Mouse (Mus musculus) ES-Bruce4 (cell line): ENCODE measurements around the gene Zfp981. TPM values are rescaled to one million over a fixed set of nuclear protein-coding genes. Genes with fewer than 3 reads are reported as not detected.
"Not testable (repeated sequence)": the region's sequence is repeated elsewhere in the genome, so short reads cannot be mapped to it uniquely, and the experiment has no call there.

Experiments used
- H3K27ac ChIP-seq: 2 replicates; pipeline ENCODE4 v1.5.1; 2012; ENCODE audit warnings: low read length, inconsistent platforms; ENCODE audit not compliant: insufficient read depth
- H3K27me3 ChIP-seq: 2 replicates; pipeline ENCODE4 v1.6.1; 2012; ENCODE audit warnings: mild to moderate bottlenecking, low read length, inconsistent platforms; ENCODE audit not compliant: control insufficient read depth, poor library complexity, insufficient read depth, severe bottlenecking
- H3K36me3 ChIP-seq: 2 replicates; pipeline ENCODE4 v1.6.1; 2012; ENCODE audit warnings: inconsistent platforms, mild to moderate bottlenecking, low read length, moderate library complexity; ENCODE audit not compliant: control insufficient read depth, poor library complexity, insufficient read depth, severe bottlenecking
- H3K4me1 ChIP-seq: one replicate; pipeline ENCODE4 v1.8.1; 2011; ENCODE audit warnings: low read length; ENCODE audit not compliant: control insufficient read depth, insufficient read depth
- H3K4me3 ChIP-seq: 2 replicates; pipeline ENCODE4 v1.5.1; 2011; ENCODE audit warnings: low read depth, mild to moderate bottlenecking, low read length
- H3K9ac ChIP-seq: 2 replicates; pipeline ENCODE4 v1.6.1; 2012; ENCODE audit warnings: low read depth, mild to moderate bottlenecking, inconsistent platforms; ENCODE audit not compliant: poor library complexity, severe bottlenecking
- H3K9me3 ChIP-seq: replicated peaks from 2 replicates; pipeline ENCODE4 v1.6.1; 2012; ENCODE audit warnings: mild to moderate bottlenecking, low read length, inconsistent platforms; ENCODE audit not compliant: control insufficient read depth, poor library complexity, insufficient read depth, severe bottlenecking
- CTCF ChIP-seq: IDR thresholded peaks from one replicate; pipeline ENCODE4 v1.8.1; 2011; ENCODE audit warnings: low read depth, low read length
- EP300 ChIP-seq: IDR thresholded peaks from 2 replicates; pipeline ENCODE4 v1.6.1; 2011; ENCODE audit warnings: low read depth, low read length; ENCODE audit not compliant: insufficient read depth
- POLR2A ChIP-seq: IDR thresholded peaks from one replicate; pipeline ENCODE4 v1.8.1; 2011; ENCODE audit warnings: low read length; ENCODE audit not compliant: insufficient read depth
- polyA plus RNA-seq: library from polyadenylated mRNA; stranded (reverse); fragments of >200 nt; gene quantifications from 2 replicates; pipeline ENCODE4 v1.2.4, GENCODE M21; 2011; ENCODE audit warnings: low read depth; ENCODE audit not compliant: missing spikeins, insufficient read depth, insufficient read length

The Zfp981 gene
- polyA plus RNA-seq, 1 experiment, result 39.3 TPM

DNA sequence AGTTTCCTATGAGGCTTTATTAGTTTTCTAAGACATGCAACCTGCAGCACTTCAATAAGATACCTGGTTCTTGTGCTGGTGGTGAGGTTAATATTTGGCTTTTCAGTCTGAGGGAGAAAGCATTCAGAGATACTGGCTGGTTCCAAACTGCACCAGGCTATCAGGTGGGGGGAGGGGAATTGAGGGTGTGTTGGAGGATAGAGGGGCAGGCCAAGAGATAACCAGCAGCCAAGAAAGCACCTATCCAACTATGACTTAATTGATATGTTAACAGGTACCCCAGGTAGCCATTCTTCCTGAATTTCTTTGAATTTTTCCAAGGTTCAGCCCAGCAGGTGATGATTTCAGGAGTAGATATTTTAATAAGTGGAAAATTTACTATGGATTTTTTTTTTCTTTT, 10.0 kb downstream of the Zfp981 start:
- not testable (repeated sequence) for H3K9me3 ChIP-seq, H3K9ac ChIP-seq, H3K36me3 ChIP-seq, H3K4me1 ChIP-seq, H3K27me3 ChIP-seq, H3K4me3 ChIP-seq, H3K27ac ChIP-seq
- peak; percentile 49; the same call in 1 of the 2 replicates for TF ChIP-seq EP300

DNA sequence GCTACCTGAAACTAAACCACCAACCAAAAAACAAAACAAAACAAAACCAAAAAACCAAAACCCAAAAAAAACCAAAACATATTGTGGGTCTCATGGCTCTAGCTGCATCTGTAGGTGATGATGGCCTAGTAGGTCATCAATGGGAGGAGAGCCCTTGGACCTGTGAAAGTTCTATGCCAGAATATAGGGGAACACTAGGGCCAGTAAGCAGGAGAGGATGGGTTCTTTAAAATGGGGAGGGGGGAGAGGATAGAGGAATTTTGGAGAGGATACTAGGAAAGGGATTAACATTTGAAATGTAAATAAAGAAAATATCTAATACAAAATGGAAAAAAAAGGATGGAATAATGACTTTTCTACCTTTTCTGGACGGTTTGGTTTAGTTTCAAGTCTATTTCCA, 14.6 kb downstream of the Zfp981 start:
- H3K27me3 ChIP-seq, result no peaks in the 10 kb centered on the region
- H3K9ac ChIP-seq, result no peak overlapping the region
- H3K27ac ChIP-seq, result no peak overlapping the region
- no peaks in the 10 kb centered on the region for H3K4me1 ChIP-seq
- no peak overlapping the region for H3K4me3 ChIP-seq
- H3K36me3 ChIP-seq, result peaks cover 21% of the 10 kb centered on the region
- H3K9me3 ChIP-seq, result no peaks in the 10 kb centered on the region
- TF ChIP-seq CTCF (no peak), POLR2A (no peak), EP300 (no peak)

DNA sequence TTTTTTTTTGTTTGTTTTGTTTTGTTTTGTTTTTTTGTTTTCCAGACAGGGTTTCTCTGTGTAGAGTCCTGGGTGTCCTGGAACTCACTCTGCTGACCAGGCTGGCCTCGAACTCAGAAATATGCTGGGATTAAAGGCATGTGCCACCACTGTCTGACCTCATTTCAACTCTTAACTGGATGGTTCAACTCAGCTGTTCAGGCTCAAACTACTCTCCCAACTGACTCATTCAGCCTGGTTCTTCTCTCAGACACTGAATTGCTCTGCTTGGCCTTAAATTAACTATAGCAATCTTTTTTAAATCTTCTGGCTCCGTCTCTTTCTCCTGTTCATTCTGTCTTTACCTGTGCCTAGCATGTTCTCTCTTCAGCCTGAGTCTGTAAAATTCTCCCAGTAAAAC, 15.3 kb downstream of the Zfp981 start:
- not testable (repeated sequence) for H3K9ac ChIP-seq, H3K4me1 ChIP-seq, H3K4me3 ChIP-seq, H3K27me3 ChIP-seq, H3K9me3 ChIP-seq
- Histone ChIP-seq H3K36me3 (peaks cover 25% of the 10 kb centered on the region), H3K27ac (peak overlapping the region; percentile 36; the same call in 1 of the 2 replicates)

DNA sequence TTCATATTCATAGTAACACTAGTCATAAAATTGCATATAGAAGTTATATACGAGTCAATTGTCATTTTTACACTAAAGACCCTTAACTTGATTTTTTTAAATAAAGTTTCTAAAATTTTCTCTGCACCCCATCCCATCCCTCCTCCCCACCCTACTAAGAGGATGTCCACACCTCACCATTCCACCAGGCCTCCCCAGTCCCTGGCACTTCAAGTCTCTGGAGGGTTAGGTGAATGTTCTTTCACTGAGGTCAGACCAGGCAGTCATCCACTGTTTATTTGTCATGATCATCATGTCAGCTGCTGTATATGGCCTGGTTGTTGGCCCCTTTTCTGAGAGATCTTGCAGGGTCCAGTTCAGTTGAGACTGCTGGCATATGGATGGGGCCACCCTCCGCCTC, 18.9 kb downstream of the Zfp981 start:
- Histone ChIP-seq H3K27ac (no peak overlapping the region), H3K9ac (no peak overlapping the region), H3K4me1 (no peaks in the 10 kb centered on the region), H3K4me3 (no peak overlapping the region), H3K9me3 (peaks cover 9% of the 10 kb centered on the region), H3K27me3 (no peaks in the 10 kb centered on the region), H3K36me3 (peaks cover 30% of the 10 kb centered on the region)
- no peak for TF ChIP-seq CTCF
- TF ChIP-seq EP300, result no peak
- no peak for TF ChIP-seq POLR2A

DNA sequence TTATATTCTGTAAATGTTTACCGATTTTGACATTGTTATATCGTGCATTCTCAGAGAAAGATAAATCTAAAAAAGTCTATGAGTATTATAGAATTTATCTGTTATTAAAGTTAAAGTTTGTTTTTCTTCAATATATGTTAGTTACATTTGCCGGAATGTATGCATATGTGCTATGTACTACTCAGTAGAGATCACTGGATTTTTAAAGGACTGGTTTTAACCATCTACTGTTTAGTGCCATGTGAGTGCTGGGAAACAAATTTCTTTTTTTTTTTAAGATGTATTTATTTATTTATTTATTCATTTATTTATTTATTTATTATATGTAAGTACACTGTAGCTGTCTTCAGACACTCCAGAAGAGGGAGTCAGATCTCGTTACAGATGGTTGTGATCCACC, 32.7 kb downstream of the Zfp981 start:
- TF ChIP-seq CTCF (no peak), EP300 (no peak), POLR2A (no peak)
- H3K27ac ChIP-seq, result no peak overlapping the region
- H3K9me3 ChIP-seq, result peaks cover 66% of the 10 kb centered on the region

DNA sequence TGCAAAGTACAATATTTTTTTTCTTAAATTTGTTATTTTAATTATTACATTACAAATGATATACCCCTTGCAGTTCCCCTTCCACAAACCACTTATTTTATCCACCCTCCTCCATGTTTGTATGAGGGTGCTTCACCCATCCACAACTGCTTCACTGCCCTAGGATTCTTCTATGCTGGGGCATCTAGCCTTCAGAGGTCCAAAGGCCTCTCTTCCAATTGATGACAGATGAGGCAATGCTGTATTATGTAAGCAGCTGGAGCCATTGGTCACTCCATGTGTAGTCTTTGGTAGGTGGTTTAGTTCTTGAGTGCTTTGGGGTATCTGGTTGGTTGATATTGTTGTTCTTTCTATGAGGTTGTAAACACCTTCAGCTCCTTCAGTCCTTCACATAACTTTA, 34.1 kb downstream of the Zfp981 start:
- H3K9ac ChIP-seq, result no peak overlapping the region
- TF ChIP-seq POLR2A (no peak), EP300 (no peak), CTCF (no peak)
- H3K9me3 ChIP-seq, result peaks cover 60% of the 10 kb centered on the region
- H3K27ac ChIP-seq, result no peak overlapping the region
- peaks cover 49% of the 10 kb centered on the region for H3K36me3 ChIP-seq
- no peak overlapping the region for H3K4me3 ChIP-seq
- H3K4me1 ChIP-seq, result no peaks in the 10 kb centered on the region
- no peaks in the 10 kb centered on the region for H3K27me3 ChIP-seq

More for the DNA sequence above, 32.7 kb downstream of the Zfp981 start:
- H3K4me1 ChIP-seq, result no peaks in the 10 kb centered on the region
- peaks cover 53% of the 10 kb centered on the region for H3K36me3 ChIP-seq
- H3K4me3 ChIP-seq, result no peak overlapping the region
- H3K27me3 ChIP-seq, result no peaks in the 10 kb centered on the region
- H3K9ac ChIP-seq, result no peak overlapping the region

DNA sequence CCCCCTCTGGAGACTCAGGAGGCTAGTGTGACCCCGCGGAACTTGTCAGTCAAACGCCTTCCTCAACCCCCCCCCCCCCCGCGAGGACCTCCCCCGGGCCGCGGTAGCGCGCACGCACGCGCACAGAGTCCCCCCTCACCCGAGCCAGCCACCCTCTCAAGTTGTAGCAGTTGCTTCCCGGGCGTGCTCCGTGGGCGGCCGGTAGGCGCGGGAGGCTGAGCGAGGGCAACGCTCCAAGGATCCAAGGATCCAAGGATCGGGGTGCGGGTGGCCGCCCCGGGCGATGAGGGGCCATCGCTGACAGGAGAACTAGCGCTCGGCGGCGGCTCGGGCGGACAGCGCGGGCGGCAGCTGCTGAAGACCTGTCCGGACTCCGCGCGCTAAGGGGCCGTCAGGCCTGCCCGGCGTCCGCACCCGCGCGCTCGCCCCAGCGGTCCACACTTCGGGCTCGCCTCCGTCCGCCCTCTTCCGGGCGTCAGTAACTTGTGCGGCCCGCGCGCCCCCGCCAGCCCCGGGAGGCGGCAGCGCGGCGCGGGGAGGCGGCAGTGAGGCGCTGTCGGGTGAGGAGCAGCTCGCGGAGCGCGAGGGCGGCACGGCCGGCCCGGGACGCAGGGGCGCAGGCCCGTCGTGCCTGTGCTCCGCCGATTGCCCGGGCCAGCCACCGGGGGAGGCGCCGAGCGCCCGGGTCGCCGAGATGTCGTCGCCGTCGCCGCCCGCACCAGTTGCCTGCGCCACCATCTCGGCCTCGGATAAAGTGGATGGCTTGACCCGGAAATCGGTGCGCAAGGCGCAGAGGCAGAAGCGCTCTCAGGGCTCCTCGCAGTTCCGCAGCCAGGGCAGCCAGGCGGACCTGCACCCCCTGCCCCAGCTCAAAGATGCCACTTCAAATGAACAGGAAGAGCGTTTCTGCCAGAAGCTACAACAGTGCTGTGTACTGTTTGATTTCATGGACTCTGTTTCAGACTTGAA, 78.4 kb downstream of the Zfp981 start:
- H3K27me3 ChIP-seq, H3K9ac ChIP-seq, H3K4me1 ChIP-seq, H3K27ac ChIP-seq, H3K9me3 ChIP-seq, H3K36me3 ChIP-seq: not testable (repeated sequence)
- H3K4me3 ChIP-seq, result peak overlapping the region; percentile 48; the same call in 1 of the 2 replicates
